Mouse (Mus musculus) myocyte (in vitro differentiated cells): ENCODE data around the gene Ptpn9.
"Not testable (repeated sequence)": the region's sequence is repeated elsewhere in the genome, so short reads cannot be mapped to it uniquely, and the experiment has no call there.

Source experiments
- MAX ChIP-seq: IDR thresholded peaks from one replicate; pipeline ENCODE4 v1.6.1; 2011; ENCODE audit warnings: low read depth, mild to moderate bottlenecking, control low read depth
- MYOG ChIP-seq, 3 experiments: IDR thresholded peaks; one replicate each; pipeline ENCODE4 v1.6.1; 2011; ENCODE audit warnings: control low read depth in 2 of 3, low read depth in 2 of 3, mild to moderate bottlenecking in 2 of 3; ENCODE audit not compliant: insufficient read length in 2 of 3, control insufficient read depth in 1 of 3, insufficient read depth in 1 of 3
- POLR2A ChIP-seq: IDR thresholded peaks from one replicate; pipeline ENCODE4 v1.6.1; 2011; ENCODE audit warnings: low read depth, mild to moderate bottlenecking, control low read depth, moderate library complexity; ENCODE audit not compliant: insufficient read length
- USF1 ChIP-seq: IDR thresholded peaks from one replicate; pipeline ENCODE4 v1.6.1; 2011; ENCODE audit warnings: low read depth, mild to moderate bottlenecking, control low read depth, moderate library complexity

DNA sequence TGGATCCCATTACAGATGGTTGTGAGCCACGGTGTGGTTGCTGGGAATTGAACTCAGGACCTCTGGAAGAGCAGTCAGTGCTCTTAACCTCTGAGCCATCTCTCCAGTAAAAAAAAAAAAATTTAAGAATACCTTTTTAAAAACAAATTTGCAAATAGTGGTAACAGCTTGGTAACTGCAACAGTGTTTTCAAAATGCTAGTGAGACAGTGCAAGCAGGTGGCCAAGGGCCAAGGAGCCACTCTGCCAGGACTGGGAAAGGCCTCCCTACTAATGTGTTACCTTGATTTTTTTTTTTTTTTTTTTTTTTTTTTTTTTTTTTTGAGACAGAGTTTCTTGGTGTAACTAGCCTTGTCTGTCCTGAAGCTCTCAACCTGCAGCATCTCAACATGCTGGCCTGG is 2.5 kb downstream of the Ptpn9 start:
- TF ChIP-seq USF1; POLR2A; MAX; MYOG (IDR thresholded peaks at IDR 0.05; ENCODE audit: control insufficient read depth in 1 of 3, insufficient read depth in 1 of 3, insufficient read length in 2 of 3, low read depth in 2 of 3): not testable (repeated sequence)
